Mouse (Mus musculus) embryonic facial prominence, embryonic 11.5 days (tissue): ENCODE measurements around the gene Kif3a. TPM values are rescaled to one million over a fixed set of nuclear protein-coding genes. Genes with fewer than 3 reads are reported as not detected.

Experiments used
- ATAC-seq: fragments of 200-750 bp; cut with Nextera tagmentation; replicated peaks from 2 replicates; pipeline ENCODE4 v1.8.0; 2017; ENCODE audit warnings: low read depth; ENCODE audit not compliant: insufficient number of reproducible peaks, low FRiP score, low TSS enrichment
- DNase-seq: peaks from one replicate; pipeline ENCODE4 v3.0.0-alpha.2; 2015; ENCODE audit warnings: low spot score
- H3K27ac ChIP-seq: fragments of 300-500 bp; sonication (generic); replicated peaks from 2 replicates; pipeline ENCODE4 v1.5.1; 2014; ENCODE audit warnings: mild to moderate bottlenecking, low read depth, low read length, control low read depth
- H3K27me3 ChIP-seq: fragments of 300-500 bp; sonication (generic); 2 replicates; pipeline ENCODE4 v1.6.1; 2014; ENCODE audit warnings: mild to moderate bottlenecking, low read length, moderate library complexity, mixed read lengths; ENCODE audit not compliant: control insufficient read depth, insufficient read depth
- H3K36me3 ChIP-seq: fragments of 300-500 bp; sonication (generic); replicated peaks from 2 replicates; pipeline ENCODE4 v1.6.1; 2014; ENCODE audit warnings: low read depth, mild to moderate bottlenecking, low read length, moderate library complexity, mixed read lengths; ENCODE audit not compliant: control insufficient read depth, insufficient read depth
- H3K4me1 ChIP-seq: fragments of 300-500 bp; sonication (generic); 2 replicates; pipeline ENCODE4 v1.6.1; 2014; ENCODE audit warnings: low read length, mixed read lengths; ENCODE audit not compliant: control insufficient read depth, insufficient read depth
- H3K4me2 ChIP-seq: fragments of 300-500 bp; sonication (generic); 2 replicates; pipeline ENCODE4 v1.6.1; 2014; ENCODE audit warnings: low read depth, mild to moderate bottlenecking, control low read depth, low read length, moderate library complexity
- H3K4me3 ChIP-seq: fragments of 300-500 bp; sonication (generic); 2 replicates; pipeline ENCODE4 v1.5.1; 2014; ENCODE audit warnings: low read depth, low read length, control low read depth
- H3K9ac ChIP-seq: fragments of 300-500 bp; sonication (generic); replicated peaks from 2 replicates; pipeline ENCODE4 v1.6.1; 2014; ENCODE audit warnings: mild to moderate bottlenecking, control low read depth, low read length
- H3K9me3 ChIP-seq: fragments of 300-500 bp; sonication (generic); replicated peaks from 2 replicates; pipeline ENCODE4 v1.6.1; 2016; ENCODE audit warnings: mild to moderate bottlenecking, low read length, inconsistent platforms, mixed read lengths; ENCODE audit not compliant: control insufficient read depth
- whole genome bisulfite sequencing: fragments of 180-500 bp; shearing (Covaris S2); extraction: QIAGEN DNeasy Blood & Tissue Kit; methylation state at CpG from one replicate; pipeline ENCODE4 v1.1.7; 2014; 5-methylcytosine and 5-hydroxymethylcytosine counted together
- polyA plus RNA-seq: library from polyadenylated mRNA; unstranded; fragments of >200 nt; fragmentation: Nextera tagmentation; extraction: Ambion mirVana; gene quantifications from 2 replicates; pipeline ENCODE4 v1.2.1, GENCODE M21; 2014

Kif3a gene
- polyA plus RNA-seq, 1 experiment from 2014 or later, result 71.6 TPM

GRCm38 (mm10) chr11:53580562-53580961 lies 13.4 kb downstream of the Kif3a start:
- WGBS, result 95% methylated on average over 3 of the region's 3 CpGs
- no peaks in the 10 kb centered on the region; the same call in 1 of the 2 replicates for H3K36me3 ChIP-seq
- no peak overlapping the region for H3K9ac ChIP-seq
- H3K27ac ChIP-seq, result no peak overlapping the region
- no peaks in the 10 kb centered on the region for H3K9me3 ChIP-seq
- DNase-seq (no peak), ATAC-seq (no peak)
- H3K4me2 ChIP-seq, result no peak overlapping the region
- H3K4me3 ChIP-seq, result no peak overlapping the region
- no peaks in the 10 kb centered on the region for H3K27me3 ChIP-seq
- H3K4me1 ChIP-seq, result no peaks in the 10 kb centered on the region

- 84% methylated on average over 10 of the region's 10 CpGs for WGBS
- no peaks in the 10 kb centered on the region for H3K27me3 ChIP-seq
- DNase-seq (no peak), ATAC-seq (no peak)
- H3K9ac ChIP-seq, result no peak overlapping the region
- no peaks in the 10 kb centered on the region; the same call in 1 of the 2 replicates for H3K36me3 ChIP-seq
- no peak overlapping the region for H3K27ac ChIP-seq
- no peak overlapping the region for H3K4me3 ChIP-seq
- H3K4me2 ChIP-seq, result no peak overlapping the region
- no peaks in the 10 kb centered on the region for H3K4me1 ChIP-seq
- no peaks in the 10 kb centered on the region for H3K9me3 ChIP-seq
These were observed 16.0 kb downstream of the Kif3a start for GRCm38 (mm10) chr11:53583151-53583550.

- no peak overlapping the region for H3K9ac ChIP-seq
- no peak overlapping the region for H3K4me3 ChIP-seq
- H3K4me1 ChIP-seq, result no peaks in the 10 kb centered on the region
- H3K9me3 ChIP-seq, result no peaks in the 10 kb centered on the region
- DNase-seq, result peak; percentile 61
- WGBS, result 63% methylated on average over 3 of the region's 3 CpGs
- H3K27me3 ChIP-seq, result no peaks in the 10 kb centered on the region
- no peak for ATAC-seq
- no peaks in the 10 kb centered on the region; the same call in 1 of the 2 replicates for H3K36me3 ChIP-seq
- H3K4me2 ChIP-seq, result no peak overlapping the region
- no peak overlapping the region for H3K27ac ChIP-seq
These were observed 17.7 kb downstream of the Kif3a start for GRCm38 (mm10) chr11:53584849-53585248.

- 96% methylated on average over 6 of the region's 6 CpGs for WGBS
- H3K9ac ChIP-seq, result no peak overlapping the region
- DNase-seq, result no peak
- H3K4me2 ChIP-seq, result no peak overlapping the region
- no peaks in the 10 kb centered on the region for H3K9me3 ChIP-seq
- no peaks in the 10 kb centered on the region for H3K27me3 ChIP-seq
- H3K4me3 ChIP-seq, result no peak overlapping the region
- H3K4me1 ChIP-seq, result no peaks in the 10 kb centered on the region
- H3K27ac ChIP-seq, result no peak overlapping the region
- ATAC-seq, result no peak
- H3K36me3 ChIP-seq, result no peaks in the 10 kb centered on the region; the same call in 1 of the 2 replicates
These were observed 18.3 kb downstream of the Kif3a start for GRCm38 (mm10) chr11:53585510-53585909.

GRCm38 (mm10) chr11:53588279-53588678 lies 21.1 kb downstream of the Kif3a start:
- 78% methylated on average over 8 of the region's 8 CpGs for WGBS
- Histone ChIP-seq H3K4me3 (no peak overlapping the region), H3K4me1 (no peaks in the 10 kb centered on the region), H3K36me3 (no peaks in the 10 kb centered on the region), H3K9me3 (no peaks in the 10 kb centered on the region), H3K27me3 (no peaks in the 10 kb centered on the region), H3K27ac (no peak overlapping the region), H3K4me2 (no peak overlapping the region), H3K9ac (no peak overlapping the region)
- ATAC-seq (no peak), DNase-seq (no peak)

- H3K9ac ChIP-seq, result no peak overlapping the region
- H3K36me3 ChIP-seq, result no peaks in the 10 kb centered on the region; the same call in 1 of the 2 replicates
- no peak overlapping the region for H3K4me2 ChIP-seq
- H3K27ac ChIP-seq, result no peak overlapping the region
- H3K4me1 ChIP-seq, result no peaks in the 10 kb centered on the region
- 39% methylated on average over 15 of the region's 15 CpGs for WGBS
- H3K4me3 ChIP-seq, result no peak overlapping the region
- ATAC-seq (no peak), DNase-seq (peak; percentile 60)
- H3K27me3 ChIP-seq, result no peaks in the 10 kb centered on the region
- H3K9me3 ChIP-seq, result no peaks in the 10 kb centered on the region
These were observed 23.2 kb downstream of the Kif3a start for GRCm38 (mm10) chr11:53590368-53590768.

GRCm38 (mm10) chr11:53591116-53591515 lies 23.9 kb downstream of the Kif3a start:
- no peak for ATAC-seq

GRCm38 (mm10) chr11:53604983-53605382 lies 37.8 kb downstream of the Kif3a start:
- DNase-seq (no peak), ATAC-seq (no peak)
- Histone ChIP-seq H3K4me1 (no peaks in the 10 kb centered on the region), H3K9me3 (no peaks in the 10 kb centered on the region), H3K9ac (no peak overlapping the region), H3K27ac (no peak overlapping the region), H3K27me3 (no peaks in the 10 kb centered on the region), H3K4me2 (no peak overlapping the region), H3K36me3 (no peaks in the 10 kb centered on the region), H3K4me3 (no peak overlapping the region)
- WGBS, result 80% methylated on average over 3 of the region's 3 CpGs

More at GRCm38 (mm10) chr11:53591116-53591515, 23.9 kb downstream of the Kif3a start:
- Histone ChIP-seq H3K4me1 (no peaks in the 10 kb centered on the region), H3K9ac (no peak overlapping the region), H3K27ac (no peak overlapping the region), H3K4me2 (no peak overlapping the region), H3K36me3 (no peaks in the 10 kb centered on the region; the same call in none of the 2 replicates), H3K9me3 (no peaks in the 10 kb centered on the region), H3K27me3 (no peaks in the 10 kb centered on the region), H3K4me3 (no peak overlapping the region)
- 90% methylated on average over 5 of the region's 5 CpGs for WGBS
- no peak for DNase-seq
